Mouse (Mus musculus) midbrain, embryonic 16.5 days (tissue): ENCODE results near the gene Cadm2. TPM values are rescaled to one million over a fixed set of nuclear protein-coding genes. Genes with fewer than 3 reads are reported as not detected.
A peak's percentile ranks its signal among the peaks of the same experiment; 100 is the strongest.

ENCODE experiments used
- ATAC-seq: fragments of 200-750 bp; cut with Nextera tagmentation; 2 replicates; pipeline ENCODE4 v1.8.0; 2017; ENCODE audit warnings: moderate TSS enrichment
- H3K27ac ChIP-seq: fragments of 300-500 bp; sonication (generic); 2 replicates; pipeline ENCODE4 v1.5.1; 2014; ENCODE audit warnings: mild to moderate bottlenecking, low read length, mixed read lengths
- H3K27me3 ChIP-seq: fragments of 300-500 bp; sonication (generic); 2 replicates; pipeline ENCODE4 v1.6.1; 2014; ENCODE audit warnings: low read depth, low read length, mixed read lengths; ENCODE audit not compliant: control insufficient read depth, insufficient read depth
- H3K36me3 ChIP-seq: fragments of 300-500 bp; sonication (generic); 2 replicates; pipeline ENCODE4 v1.6.1; 2014; ENCODE audit warnings: mild to moderate bottlenecking, low read length, moderate library complexity, mixed read lengths; ENCODE audit not compliant: control insufficient read depth, insufficient read depth
- H3K4me1 ChIP-seq: fragments of 300-500 bp; sonication (generic); 2 replicates; pipeline ENCODE4 v1.6.1; 2014; ENCODE audit warnings: mild to moderate bottlenecking, low read length, mixed read lengths; ENCODE audit not compliant: control insufficient read depth, insufficient read depth
- H3K4me2 ChIP-seq: fragments of 300-500 bp; sonication (generic); 2 replicates; pipeline ENCODE4 v1.6.1; 2014; ENCODE audit warnings: mild to moderate bottlenecking, low read length, mixed read lengths
- H3K4me3 ChIP-seq: fragments of 300-500 bp; sonication (generic); 2 replicates; pipeline ENCODE4 v1.5.1; 2014; ENCODE audit warnings: low read depth, mild to moderate bottlenecking, low read length, moderate library complexity, mixed read lengths
- H3K9ac ChIP-seq: fragments of 300-500 bp; sonication (generic); 2 replicates; pipeline ENCODE4 v1.6.1; 2014; ENCODE audit warnings: low read depth, low read length, mixed read lengths
- H3K9me3 ChIP-seq: fragments of 300-500 bp; sonication (generic); replicated peaks from 2 replicates; pipeline ENCODE4 v1.6.1; 2014; ENCODE audit warnings: mild to moderate bottlenecking, low read length, mixed read lengths; ENCODE audit not compliant: control insufficient read depth, poor library complexity, severe bottlenecking
- WGBS: fragments of 180-500 bp; shearing (Covaris S2); extraction: QIAGEN DNeasy Blood & Tissue Kit; methylation state at CpG from one replicate; pipeline ENCODE4 v1.1.7; 2014; 5-methylcytosine and 5-hydroxymethylcytosine counted together
- polyA plus RNA-seq: library from polyadenylated mRNA; unstranded; fragments of >200 nt; fragmentation: Nextera tagmentation; extraction: Ambion mirVana; gene quantifications from 2 replicates; pipeline ENCODE4 v1.2.1, GENCODE M21; 2015

Cadm2 gene
- polyA plus RNA-seq, 1 experiment from 2014 or later = 75.6 TPM

GRCm38 (mm10) chr16:67610904-67611681, 9.6 kb downstream of the Cadm2 start:
- H3K9ac ChIP-seq = no peak overlapping the region
- no peak overlapping the region for H3K4me3 ChIP-seq

GRCm38 (mm10) chr16:67609116-67609515, 11.6 kb downstream of the Cadm2 start:
- no peak overlapping the region for H3K9ac ChIP-seq
- no peaks in the 10 kb centered on the region for H3K27me3 ChIP-seq
- peaks cover 20% of the 10 kb centered on the region for H3K4me1 ChIP-seq
- no peaks in the 10 kb centered on the region for H3K36me3 ChIP-seq
- WGBS = 59% methylated on average over 4 of the region's 4 CpGs
- H3K27ac ChIP-seq = no peak overlapping the region
- no peak overlapping the region for H3K4me3 ChIP-seq
- no peaks in the 10 kb centered on the region for H3K9me3 ChIP-seq
- H3K4me2 ChIP-seq = no peak overlapping the region
- no peak for ATAC-seq

More at GRCm38 (mm10) chr16:67610904-67611681, 9.6 kb downstream of the Cadm2 start:
- peak overlapping the region; percentile 19 for H3K4me2 ChIP-seq
- H3K4me1 ChIP-seq = peaks cover 22% of the 10 kb centered on the region
- no peaks in the 10 kb centered on the region for H3K9me3 ChIP-seq
- no peaks in the 10 kb centered on the region for H3K36me3 ChIP-seq
- ATAC-seq = peak; percentile 80
- H3K27ac ChIP-seq = 0 out of 2 replicates have a peak overlapping the region, but pooled peaks have one; percentile 31
- WGBS = 8% methylated on average over 7 of the region's 7 CpGs
- no peaks in the 10 kb centered on the region for H3K27me3 ChIP-seq

- H3K4me3 ChIP-seq = no peak overlapping the region
- H3K27ac ChIP-seq = no peak overlapping the region
- H3K4me1 ChIP-seq = peaks cover 15% of the 10 kb centered on the region
- 76% methylated on average over 3 of the region's 3 CpGs for WGBS
- H3K9me3 ChIP-seq = no peaks in the 10 kb centered on the region
- H3K27me3 ChIP-seq = no peaks in the 10 kb centered on the region
- H3K36me3 ChIP-seq = no peaks in the 10 kb centered on the region
- H3K9ac ChIP-seq = no peak overlapping the region
- no peak overlapping the region for H3K4me2 ChIP-seq
- ATAC-seq = no peak
These were observed 12.2 kb downstream of the Cadm2 start for GRCm38 (mm10) chr16:67608499-67608898.

GRCm38 (mm10) chr16:67605661-67606060, 15.0 kb downstream of the Cadm2 start:
- no peak overlapping the region for H3K27ac ChIP-seq
- 56% methylated on average over 6 of the region's 6 CpGs for WGBS
- no peak for ATAC-seq
- H3K9me3 ChIP-seq = no peaks in the 10 kb centered on the region
- H3K36me3 ChIP-seq = no peaks in the 10 kb centered on the region
- peaks cover 9% of the 10 kb centered on the region; the same call in 1 of the 2 replicates for H3K4me1 ChIP-seq
- no peak overlapping the region for H3K9ac ChIP-seq
- no peaks in the 10 kb centered on the region for H3K27me3 ChIP-seq
- no peak overlapping the region for H3K4me2 ChIP-seq
- H3K4me3 ChIP-seq = no peak overlapping the region

- H3K4me1 ChIP-seq = peaks cover 7% of the 10 kb centered on the region; the same call in 1 of the 2 replicates
- peak overlapping the region; percentile 14; the same call in 1 of the 2 replicates for H3K4me2 ChIP-seq
- H3K9ac ChIP-seq = no peak overlapping the region
- no peaks in the 10 kb centered on the region for H3K9me3 ChIP-seq
- no peaks in the 10 kb centered on the region for H3K36me3 ChIP-seq
- WGBS = 52% methylated on average over 9 of the region's 9 CpGs
- no peak overlapping the region for H3K27ac ChIP-seq
- no peak overlapping the region for H3K4me3 ChIP-seq
- H3K27me3 ChIP-seq = no peaks in the 10 kb centered on the region
- ATAC-seq = peak; percentile 62; the same call in 1 of the 2 replicates
These were observed 20.7 kb downstream of the Cadm2 start for GRCm38 (mm10) chr16:67599981-67600380.

GRCm38 (mm10) chr16:67598841-67599240, 21.9 kb downstream of the Cadm2 start:
- no peaks in the 10 kb centered on the region for H3K9me3 ChIP-seq
- no peak overlapping the region for H3K4me3 ChIP-seq
- H3K27ac ChIP-seq = no peak overlapping the region
- H3K27me3 ChIP-seq = no peaks in the 10 kb centered on the region
- no peak overlapping the region for H3K4me2 ChIP-seq
- peak; percentile 32; the same call in 1 of the 2 replicates for ATAC-seq
- H3K4me1 ChIP-seq = peaks cover 7% of the 10 kb centered on the region; the same call in 1 of the 2 replicates
- no peaks in the 10 kb centered on the region for H3K36me3 ChIP-seq
- 61% methylated on average over 4 of the region's 4 CpGs for WGBS
- no peak overlapping the region for H3K9ac ChIP-seq

- ATAC-seq = no peak
- no peaks in the 10 kb centered on the region for H3K36me3 ChIP-seq
- 89% methylated on average over 6 of the region's 6 CpGs for WGBS
- no peaks in the 10 kb centered on the region for H3K27me3 ChIP-seq
- no peak overlapping the region for H3K4me2 ChIP-seq
- no peak overlapping the region for H3K27ac ChIP-seq
- no peak overlapping the region for H3K9ac ChIP-seq
- H3K4me1 ChIP-seq = no peaks in the 10 kb centered on the region
- no peak overlapping the region for H3K4me3 ChIP-seq
- no peaks in the 10 kb centered on the region for H3K9me3 ChIP-seq
These were observed 29.7 kb downstream of the Cadm2 start for GRCm38 (mm10) chr16:67591015-67591414.

- Histone ChIP-seq H3K4me2 (no peak overlapping the region), H3K4me3 (no peak overlapping the region), H3K36me3 (no peaks in the 10 kb centered on the region), H3K4me1 (0 out of 2 replicates have a peak, but pooled peaks cover 5% of the 10 kb centered on the region), H3K27me3 (no peaks in the 10 kb centered on the region), H3K27ac (peak overlapping the region; percentile 26; the same call in 1 of the 2 replicates), H3K9ac (no peak overlapping the region), H3K9me3 (no peaks in the 10 kb centered on the region)
- 78% methylated on average over 11 of the region's 11 CpGs for WGBS
- no peak for ATAC-seq
These were observed 41.7 kb downstream of the Cadm2 start for GRCm38 (mm10) chr16:67578842-67579517.

- Histone ChIP-seq H3K36me3 (no peaks in the 10 kb centered on the region), H3K4me2 (no peak overlapping the region), H3K4me1 (0 out of 2 replicates have a peak, but pooled peaks cover 5% of the 10 kb centered on the region), H3K27me3 (no peaks in the 10 kb centered on the region), H3K27ac (no peak overlapping the region), H3K9ac (no peak overlapping the region), H3K9me3 (no peaks in the 10 kb centered on the region), H3K4me3 (no peak overlapping the region)
- WGBS = 66% methylated on average over 5 of the region's 5 CpGs
- ATAC-seq = no peak
These were observed 45.2 kb downstream of the Cadm2 start for GRCm38 (mm10) chr16:67575557-67575956.
